Mouse (Mus musculus) telencephalon, adult 2 months (tissue): ENCODE measurements around the gene Vmn2r39.
"Not testable (repeated sequence)": the region's sequence is repeated elsewhere in the genome, so short reads cannot be mapped to it uniquely, and the experiment has no call there.

Experiments
- DNase-seq: peaks from one replicate; pipeline ENCODE4 v3.0.0-alpha.2; 2011; ENCODE audit warnings: low read depth, low spot score

Vmn2r39 gene

DNA sequence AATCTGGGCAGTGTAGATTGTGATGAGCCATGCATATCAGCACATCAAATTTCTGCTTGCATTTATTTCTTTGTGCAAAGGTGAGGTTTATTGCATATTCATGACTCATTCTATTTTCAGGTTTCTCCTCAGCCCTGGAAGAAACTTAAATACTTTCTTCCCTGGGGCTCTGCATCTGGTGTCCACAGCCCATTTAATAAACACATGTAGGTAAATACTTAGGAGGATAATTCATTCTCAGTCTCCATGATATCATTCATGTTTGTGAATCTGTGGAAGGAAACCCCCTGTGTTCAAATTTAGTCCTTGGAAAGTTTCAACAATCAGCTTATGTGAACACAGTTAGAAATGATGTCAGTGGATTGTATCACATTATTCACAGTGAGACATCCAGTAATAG, at the start of gene Vmn2r39:
Vmn2r39 (minus strand) TSS at position 101 of the 400 bp plus-strand sequence.
- not testable (repeated sequence) for DNase-seq

DNA sequence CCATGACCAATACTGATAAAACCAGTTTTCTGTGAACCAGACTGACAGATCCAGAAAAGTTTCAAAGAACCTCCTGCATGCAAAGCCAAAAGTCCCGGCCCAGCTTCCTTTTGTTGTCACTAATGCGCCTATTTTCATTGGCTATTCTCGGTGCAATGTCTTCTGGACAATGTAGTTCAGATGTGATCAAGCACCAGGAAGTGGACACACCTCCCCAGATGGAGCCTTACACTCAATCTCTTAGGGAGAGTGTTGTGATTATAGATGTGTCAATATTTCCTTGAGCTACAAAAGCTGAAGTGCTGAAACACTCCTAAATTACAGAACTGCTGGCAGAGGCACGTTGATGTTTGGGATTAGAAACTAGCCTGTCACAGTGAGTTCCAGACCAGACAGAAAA, 34.8 kb upstream of the Vmn2r39 start:
- not testable (repeated sequence) for DNase-seq
